ENCODE assay signal across 28 mouse cellular contexts in genomic region chr4:24991475-24991874, GRCm38 (mm10). TPM values are rescaled to one million over a fixed set of nuclear protein-coding genes. Genes with fewer than 3 reads are reported as not detected.
"Had no signal": no experiment of that assay in that cellular context is flagged by ENCODE, and none has a peak within 500 bp of the region (broad histone marks: within the 10 kb centered on the region; RNA-seq: fewer than 3 reads in every experiment).

No protein-coding gene starts in this region.

- H3K9me3 ChIP-seq: embryonic facial prominence, embryonic 12.5 days; embryonic facial prominence, embryonic 13.5 days; embryonic facial prominence, embryonic 15.5 days; forebrain, embryonic 10.5 days; forebrain, embryonic 12.5 days; forebrain, embryonic 13.5 days; forebrain, embryonic 15.5 days had no signal

- DNase-seq: cerebellum, adult 8-10 months; cerebellum, adult 9-10 months; cerebellum, adult 9-11 months; cerebellum, postnatal 10 days; cerebellum, postnatal 14 days; cerebellum, postnatal 25 days; cerebellum, postnatal 36 days; embryo, embryonic 11 days; forebrain, postnatal 0 days; gastrocnemius, adult 2 months; gastrocnemius, postnatal 10 days; gastrocnemius, postnatal 14 days; gastrocnemius, postnatal 25 days; gastrocnemius, postnatal 36 days; heart, adult 11 months; heart, adult 18-20 months; heart, adult 2 months had no signal

- H3K4me3 ChIP-seq: embryonic facial prominence, embryonic 12.5 days; embryonic facial prominence, embryonic 13.5 days; embryonic facial prominence, embryonic 15.5 days; erythroblast, embryonic 14.5 days; forebrain, embryonic 10.5 days; forebrain, embryonic 12.5 days; forebrain, embryonic 13.5 days; forebrain, embryonic 15.5 days; gastrocnemius, adult 2 months; heart, adult 2 months had no signal

- H3K36me3 ChIP-seq: embryonic facial prominence, embryonic 12.5 days; embryonic facial prominence, embryonic 13.5 days; embryonic facial prominence, embryonic 15.5 days; forebrain, embryonic 12.5 days; forebrain, embryonic 15.5 days had no signal

- H3K9ac ChIP-seq: embryonic facial prominence, embryonic 12.5 days; embryonic facial prominence, embryonic 13.5 days; embryonic facial prominence, embryonic 15.5 days; forebrain, embryonic 12.5 days; forebrain, embryonic 13.5 days; forebrain, embryonic 15.5 days; forebrain, postnatal 0 days had no signal

- H3K4me2 ChIP-seq: embryonic facial prominence, embryonic 12.5 days; embryonic facial prominence, embryonic 13.5 days; embryonic facial prominence, embryonic 15.5 days; forebrain, embryonic 12.5 days; forebrain, embryonic 13.5 days; forebrain, embryonic 15.5 days had no signal

- H3K27ac ChIP-seq: embryonic facial prominence, embryonic 12.5 days; embryonic facial prominence, embryonic 13.5 days; embryonic facial prominence, embryonic 15.5 days; forebrain, embryonic 10.5 days; forebrain, embryonic 12.5 days; forebrain, embryonic 13.5 days; forebrain, embryonic 15.5 days; gastrocnemius, adult 2 months; heart, adult 2 months had no signal

- ATAC-seq: forebrain, embryonic 13.5 days; forebrain, embryonic 14.5 days; forebrain, embryonic 15.5 days; forebrain, embryonic 16.5 days; forebrain, postnatal 0 days had no signal

- H3K27me3 ChIP-seq: embryonic facial prominence, embryonic 12.5 days; embryonic facial prominence, embryonic 13.5 days; embryonic facial prominence, embryonic 15.5 days; forebrain, embryonic 12.5 days; forebrain, embryonic 13.5 days; forebrain, embryonic 15.5 days had no signal

- H3K4me1 ChIP-seq: embryonic facial prominence, embryonic 12.5 days; embryonic facial prominence, embryonic 13.5 days; embryonic facial prominence, embryonic 15.5 days; forebrain, embryonic 10.5 days; forebrain, embryonic 12.5 days; forebrain, embryonic 13.5 days; forebrain, embryonic 15.5 days had no signal

RNA-seq across cellular contexts. Expression of gene Gpr63, which starts 25.3 kb away (rescaled TPM):
- total RNA-seq: granulocyte monocyte progenitor cell, adult 5-6 weeks had no signal
- polyA plus RNA-seq: erythroblast, embryonic 14.5 days had no signal
